ENCODE assay signal across 8 mouse cellular contexts in genomic region chr10:126900821-126901487, GRCm38 (mm10). TPM values are rescaled to one million over a fixed set of nuclear protein-coding genes. Genes with fewer than 3 reads are reported as not detected.
DNase-seq lines count a peak whose midpoint lies in the region; ATAC-seq and TF ChIP-seq lines count a peak whose summit lies in the region.

Atp23 (minus strand) TSS chr10:126901355.

- ATAC-seq in forebrain, postnatal 0 days: peak; percentile 81
- peak; percentile 83 for ATAC-seq in neural tube, embryonic 15.5 days (ENCODE audit: low FRiP score)

- H3K4me1 ChIP-seq in MEL (ENCODE audit: control insufficient read depth in 1 of 2, insufficient read depth in 2 of 2, low read length in 2 of 2): peaks cover 3 to 10% of the 10 kb centered on the region in 2 experiments; a peak in 3 of 4 replicates
- H3K4me1 ChIP-seq in cerebellum, adult 2 months (ENCODE audit: control insufficient read depth, insufficient read depth, low read length): peaks cover 2% of the 10 kb centered on the region; the same call in 1 of the 2 replicates
- H3K4me1 ChIP-seq in forebrain, postnatal 0 days (ENCODE audit: insufficient read depth): 0 out of 2 replicates have a peak, but pooled peaks cover 6% of the 10 kb centered on the region
- no peaks in the 10 kb centered on the region for H3K4me1 ChIP-seq in lung, adult 2 months (ENCODE audit: control insufficient read depth, insufficient read depth, low read length)
- H3K4me1 ChIP-seq in neural tube, embryonic 15.5 days: peaks cover 20% of the 10 kb centered on the region

- H3K79me2 ChIP-seq in MEL (ENCODE audit: control insufficient read depth, insufficient read depth, low read length, poor library complexity): peaks cover 10% of the 10 kb centered on the region

- WGBS in cerebellum, adult 2 months: 1% methylated on average over 56 of the region's 56 CpGs
- WGBS in forebrain, postnatal 0 days: 2% methylated on average over 52 of the region's 56 CpGs
- under 1% methylated on average over 56 of the region's 56 CpGs for WGBS in lung, adult 2 months
- under 1% methylated on average over 46 of the region's 56 CpGs for WGBS in neural tube, embryonic 15.5 days

- 0 out of 6 replicates have a peak, but pooled peaks of 1 of the 3 experiments have one; percentile 1 for TF ChIP-seq CTCF in MEL (IDR thresholded peaks at IDR 0.05 in 2 of 3, conservative IDR thresholded peaks at IDR 0.05 in 1 of 3; ENCODE audit: control insufficient read depth in 1 of 3, insufficient read depth in 1 of 3, low read depth in 2 of 3, low read length in 3 of 3, poor library complexity in 1 of 3, severe bottlenecking in 1 of 3)
- TF ChIP-seq CTCF in cerebellum, adult 2 months (IDR thresholded peaks at IDR 0.05; ENCODE audit: borderline replicate concordance, insufficient read depth, low read depth, low read length): no peak
- TF ChIP-seq CTCF in forebrain, postnatal 0 days (IDR thresholded peaks at IDR 0.05; ENCODE audit: low read depth): 0 out of 2 replicates have a peak, but pooled peaks have one; percentile 6
- no peak for TF ChIP-seq CTCF in layer of hippocampus, adult 2 months (conservative IDR thresholded peaks at IDR 0.05)
- no peak for TF ChIP-seq CTCF in lung, adult 2 months (IDR thresholded peaks at IDR 0.05; ENCODE audit: insufficient read depth, low read length)

- peak within 1 kb of the TSS; percentile 87 to 100 for H3K4me3 ChIP-seq in MEL (ENCODE audit: control insufficient read depth in 1 of 2, insufficient read depth in 1 of 2, low read depth in 2 of 2, low read length in 2 of 2)
- H3K4me3 ChIP-seq in cerebellum, adult 2 months (replicated peaks; ENCODE audit: insufficient read depth, low read depth, low read length): peak within 1 kb of the TSS; percentile 55
- peak within 1 kb of the TSS; percentile 66 for H3K4me3 ChIP-seq in forebrain, postnatal 0 days (ENCODE audit: low read depth, low read length)
- H3K4me3 ChIP-seq in layer of hippocampus, adult 2 months: peak within 1 kb of the TSS; percentile 72
- H3K4me3 ChIP-seq in lung, adult 2 months (replicated peaks; ENCODE audit: extremely low read depth, low read depth, low read length): peak within 1 kb of the TSS; percentile 59
- peak within 1 kb of the TSS; percentile 76 for H3K4me3 ChIP-seq in neural tube, embryonic 15.5 days (replicated peaks)

- peak within 1 kb of the TSS; percentile 93 for H3K9ac ChIP-seq in MEL (ENCODE audit: control insufficient read depth, low read depth, low read length, poor library complexity, severe bottlenecking)
- peak within 1 kb of the TSS; percentile 64 for H3K9ac ChIP-seq in forebrain, postnatal 0 days
- H3K9ac ChIP-seq in neural tube, embryonic 15.5 days (replicated peaks): peak within 1 kb of the TSS; percentile 69

- H3K27me3 ChIP-seq in MEL (ENCODE audit: control insufficient read depth in 1 of 2, insufficient read depth in 2 of 2, low read length in 2 of 2): no peaks in the 10 kb centered on the region
- no peaks in the 10 kb centered on the region for H3K27me3 ChIP-seq in cerebellum, adult 2 months (ENCODE audit: control insufficient read depth, insufficient read depth, low read length)
- no peaks in the 10 kb centered on the region for H3K27me3 ChIP-seq in forebrain, postnatal 0 days (ENCODE audit: insufficient read depth, low read length)
- H3K27me3 ChIP-seq in neural tube, embryonic 15.5 days (replicated peaks): 0 out of 2 replicates have a peak, but pooled peaks cover 3% of the 10 kb centered on the region

- H3K36me3 ChIP-seq in MEL (ENCODE audit: control insufficient read depth in 1 of 2, insufficient read depth in 2 of 2, low read length in 2 of 2): peaks cover 5 to 15% of the 10 kb centered on the region in 2 experiments; a peak in 3 of 4 replicates
- 0 out of 2 replicates have a peak, but pooled peaks cover 7% of the 10 kb centered on the region for H3K36me3 ChIP-seq in forebrain, postnatal 0 days (ENCODE audit: insufficient read depth)
- peaks cover 10% of the 10 kb centered on the region for H3K36me3 ChIP-seq in neural tube, embryonic 15.5 days

- peak; percentile 89 for DNase-seq in MEL (ENCODE audit: low read depth, low spot score)
- DNase-seq in cerebellum, adult 2 months: peak; percentile 90 to 94
- peak; percentile 84 for DNase-seq in forebrain, postnatal 0 days
- DNase-seq in heart, postnatal 4 days: peak; percentile 96
- peak; percentile 86 to 92 for DNase-seq in layer of hippocampus, adult 2 months (ENCODE audit: low spot score in 2 of 2)
- peak; percentile 96 for DNase-seq in lung, adult 2 months
- DNase-seq in testis, postnatal 10 days (ENCODE audit: low spot score): peak; percentile 98

- TF ChIP-seq POLR2A in MEL (IDR thresholded peaks at IDR 0.05; ENCODE audit: control insufficient read depth in 1 of 2, insufficient read depth in 1 of 2, low read depth in 1 of 2, low read length in 2 of 2, poor library complexity in 1 of 2): peak; percentile 75 to 94
- TF ChIP-seq POLR2A in cerebellum, adult 2 months (IDR thresholded peaks at IDR 0.05; ENCODE audit: borderline replicate concordance, insufficient read depth, low read length): no peak
- TF ChIP-seq POLR2A in lung, adult 2 months (IDR thresholded peaks at IDR 0.05; ENCODE audit: borderline replicate concordance, extremely low read depth, low read depth, low read length): 0 out of 2 replicates have a peak, but pooled peaks have one; percentile 25

- no peak for TF ChIP-seq EP300 in MEL (IDR thresholded peaks at IDR 0.05; ENCODE audit: low read depth in 1 of 2, low read length in 2 of 2)

- no peak for TF ChIP-seq RAD21 in MEL (IDR thresholded peaks at IDR 0.05; ENCODE audit: low read depth, low read length)

- no peaks in the 10 kb centered on the region for H3K9me3 ChIP-seq in MEL (replicated peaks; ENCODE audit: insufficient read depth, low read length)
- H3K9me3 ChIP-seq in forebrain, postnatal 0 days (ENCODE audit: low read length): no peaks in the 10 kb centered on the region
- H3K9me3 ChIP-seq in neural tube, embryonic 15.5 days (replicated peaks): no peaks in the 10 kb centered on the region

- peak within 1 kb of the TSS; percentile 40; the same call in 1 of the 2 replicates for H3K27ac ChIP-seq in MEL (ENCODE audit: control insufficient read depth, low read depth, low read length)
- H3K27ac ChIP-seq in cerebellum, adult 2 months (ENCODE audit: insufficient read depth, low read length): no peak within 1 kb of the TSS; the same call in 1 of the 2 replicates
- H3K27ac ChIP-seq in forebrain, postnatal 0 days (ENCODE audit: low read depth, low read length): 0 out of 2 replicates have a peak within 1 kb of the TSS, but pooled peaks have one; percentile 21
- peak within 1 kb of the TSS; percentile 61; the same call in 1 of the 2 replicates for H3K27ac ChIP-seq in layer of hippocampus, adult 2 months
- H3K27ac ChIP-seq in neural tube, embryonic 15.5 days (replicated peaks): peak within 1 kb of the TSS; percentile 61; the same call in 1 of the 2 replicates

- H3K4me2 ChIP-seq in forebrain, postnatal 0 days (ENCODE audit: low read depth): peak within 1 kb of the TSS; percentile 98
- H3K4me2 ChIP-seq in neural tube, embryonic 15.5 days: peak within 1 kb of the TSS; percentile 93

TF ChIP-seq in MEL, 35 proteins besides CTCF, POLR2A, EP300 and RAD21 (continues in another document):
- TF ChIP-seq SMC3 (IDR thresholded peaks at IDR 0.05; ENCODE audit: low read depth, low read length): no peak
- 0 out of 2 replicates have a peak, but pooled peaks have one; percentile 34 for TF ChIP-seq TCF12 (IDR thresholded peaks at IDR 0.05; ENCODE audit: low read depth, low read length)
- no peak for TF ChIP-seq MAFK (IDR thresholded peaks at IDR 0.05; ENCODE audit: borderline replicate concordance, low read depth, low read length)
- TF ChIP-seq ZKSCAN1 (IDR thresholded peaks at IDR 0.05; ENCODE audit: low read depth, low read length): no peak
- no peak; the same call in 1 of the 2 replicates for TF ChIP-seq KAT2A (conservative IDR thresholded peaks at IDR 0.05; ENCODE audit: low read depth, low read length)
- TF ChIP-seq MYB (IDR thresholded peaks at IDR 0.05; ENCODE audit: low read depth, low read length): no peak
- peak; percentile 64 for TF ChIP-seq MAX (IDR thresholded peaks at IDR 0.05; ENCODE audit: low read length)
- no peak for TF ChIP-seq CHD2 (IDR thresholded peaks at IDR 0.05; ENCODE audit: low read length)
- no peak for TF ChIP-seq JUND (IDR thresholded peaks at IDR 0.05; ENCODE audit: low read depth, low read length)
- no peak for TF ChIP-seq GABPA (IDR thresholded peaks at IDR 0.05; ENCODE audit: low read depth, low read length)
- no peak for TF ChIP-seq ZNF384 (IDR thresholded peaks at IDR 0.05; ENCODE audit: low read depth, low read length)
- TF ChIP-seq MEF2A (IDR thresholded peaks at IDR 0.05; ENCODE audit: extremely low read depth, insufficient replicate concordance, low read depth, low read length, poor library complexity, severe bottlenecking): no peak
- TF ChIP-seq MAZ (IDR thresholded peaks at IDR 0.05; ENCODE audit: low read depth, low read length): no peak
- peak; percentile 44; the same call in 1 of the 2 replicates for TF ChIP-seq POLR2AphosphoS2 (IDR thresholded peaks at IDR 0.05; ENCODE audit: low read length)
- TF ChIP-seq NELFE (IDR thresholded peaks at IDR 0.05; ENCODE audit: low read depth, low read length): peak; percentile 78
- TF ChIP-seq TBP (IDR thresholded peaks at IDR 0.05; ENCODE audit: low read depth, low read length): no peak
- peak; percentile 92 for TF ChIP-seq MXI1 (IDR thresholded peaks at IDR 0.05; ENCODE audit: low read depth, low read length)
- no peak for TF ChIP-seq POLR2AphosphoS5 (IDR thresholded peaks at IDR 0.05; ENCODE audit: borderline replicate concordance, low read depth, low read length)
- no peak for TF ChIP-seq RCOR1 (IDR thresholded peaks at IDR 0.05; ENCODE audit: low read depth, low read length)
- no peak for TF ChIP-seq GATA1 (IDR thresholded peaks at IDR 0.05; ENCODE audit: low read depth, low read length)
- TF ChIP-seq BHLHE40 (IDR thresholded peaks at IDR 0.05; ENCODE audit: borderline replicate concordance, low read depth, low read length): 0 out of 2 replicates have a peak, but pooled peaks have one; percentile 22
- TF ChIP-seq ZMIZ1 (IDR thresholded peaks at IDR 0.05; ENCODE audit: low read depth, low read length): peak; percentile 89

RNA-seq across cellular contexts. Expression of gene Atp23, which starts in this region (rescaled TPM):
- total RNA-seq in MEL (2012; rRNA removed): 23.0 and 23.9 TPM in 2 replicates
- polyA plus RNA-seq in MEL (2012; ENCODE audit: insufficient read depth in 1 of 2, insufficient read length in 2 of 2, low read depth in 1 of 2, low replicate concordance in 2 of 2, missing spikeins in 1 of 2): 10 to 100 TPM in 1 of 2 experiments, not detected in 1; 26.1 TPM
- polyA plus RNA-seq in cerebellum, adult 2 months (2012; rRNA removed): 10.2 and 10.4 TPM in 2 replicates
- total RNA-seq in forebrain, postnatal 0 days (2014; rRNA removed): 11.8 and 13.7 TPM in 2 replicates
- polyA plus RNA-seq in forebrain, postnatal 0 days (2015; fragmentation: Nextera tagmentation; extraction: Ambion mirVana): 14.6 and 16.7 TPM in 2 replicates
- total RNA-seq in heart, postnatal 4 days (2021): 1 to 10 TPM; 3.7 to 3.9 TPM
- total RNA-seq in layer of hippocampus, adult 2 months (2021): 1 to 10 TPM; 9.0 to 10.0 TPM
- polyA plus RNA-seq in lung, adult 2 months (2012; rRNA removed): 6.1 and 6.6 TPM in 2 replicates
- polyA plus RNA-seq in neural tube, embryonic 15.5 days (2015; fragmentation: Nextera tagmentation; extraction: Ambion mirVana): 15.0 and 18.2 TPM in 2 replicates
